Mouse (Mus musculus): ENCODE measurements at regions not wholly inside any gene's neighbourhood (a gene's known extent, or its start where the extent isn't known, plus 50 kb on each side); places are given as distances from the start of the nearest gene placed in this dataset.

- no peak overlapping the region for H3K4me2 ChIP-seq (ENCODE audit: low read depth, low read length, severe bottlenecking)
- DNase-seq (ENCODE audit: low spot score), result no peak
- WGBS, result 78% methylated on average over 1 of the region's 1 CpGs
- H3K27ac ChIP-seq (ENCODE audit: low read depth, low read length), result no peak overlapping the region
- H3K4me3 ChIP-seq (ENCODE audit: low read depth, low read length), result no peak overlapping the region
- H3K27me3 ChIP-seq (ENCODE audit: control insufficient read depth, insufficient read depth, low read length), result no peaks in the 10 kb centered on the region
- H3K9ac ChIP-seq (ENCODE audit: low read length), result no peak overlapping the region
- no peaks in the 10 kb centered on the region for H3K36me3 ChIP-seq (ENCODE audit: control insufficient read depth, insufficient read depth, low read length)
- no peaks in the 10 kb centered on the region for H3K9me3 ChIP-seq (ENCODE audit: control insufficient read depth, low read length)
- no peaks in the 10 kb centered on the region for H3K4me1 ChIP-seq (replicated peaks; ENCODE audit: control insufficient read depth, insufficient read depth, low read length)
- no peak for ATAC-seq (replicated peaks; ENCODE audit: low FRiP score)
These were observed 75.9 kb upstream of the Gm6657 start for GRCm38 (mm10) chr12:78118131-78118530.

GRCm38 (mm10) chr12:78119246-78119645, 74.8 kb upstream of the Gm6657 start:
- no peaks in the 10 kb centered on the region for H3K36me3 ChIP-seq (ENCODE audit: control insufficient read depth, insufficient read depth, low read length)
- 77% methylated on average over 2 of the region's 2 CpGs for WGBS
- ATAC-seq (replicated peaks; ENCODE audit: low FRiP score), result no peak

GRCm38 (mm10) chr12:78119855-78120254, 74.2 kb upstream of the Gm6657 start:
- no peak for ATAC-seq (replicated peaks; ENCODE audit: low FRiP score)
- H3K27ac ChIP-seq (ENCODE audit: low read depth, low read length), result no peak overlapping the region
- no peak overlapping the region for H3K4me3 ChIP-seq (ENCODE audit: low read depth, low read length)
- H3K27me3 ChIP-seq (ENCODE audit: control insufficient read depth, insufficient read depth, low read length), result no peaks in the 10 kb centered on the region
- no peaks in the 10 kb centered on the region for H3K36me3 ChIP-seq (ENCODE audit: control insufficient read depth, insufficient read depth, low read length)
- H3K4me1 ChIP-seq (replicated peaks; ENCODE audit: control insufficient read depth, insufficient read depth, low read length), result no peaks in the 10 kb centered on the region
- no peak overlapping the region for H3K9ac ChIP-seq (ENCODE audit: low read length)
- no peak for DNase-seq (ENCODE audit: low spot score)
- H3K9me3 ChIP-seq (ENCODE audit: control insufficient read depth, low read length), result no peaks in the 10 kb centered on the region
- 87% methylated on average over 5 of the region's 5 CpGs for WGBS
- H3K4me2 ChIP-seq (ENCODE audit: low read depth, low read length, severe bottlenecking), result no peak overlapping the region

More at GRCm38 (mm10) chr12:78119246-78119645, 74.8 kb upstream of the Gm6657 start:
- Histone ChIP-seq H3K27ac (ENCODE audit: low read depth, low read length) (no peak overlapping the region), H3K4me3 (ENCODE audit: low read depth, low read length) (no peak overlapping the region), H3K9me3 (ENCODE audit: control insufficient read depth, low read length) (no peaks in the 10 kb centered on the region), H3K4me1 (replicated peaks; ENCODE audit: control insufficient read depth, insufficient read depth, low read length) (no peaks in the 10 kb centered on the region), H3K9ac (ENCODE audit: low read length) (no peak overlapping the region), H3K27me3 (ENCODE audit: control insufficient read depth, insufficient read depth, low read length) (no peaks in the 10 kb centered on the region), H3K4me2 (ENCODE audit: low read depth, low read length, severe bottlenecking) (no peak overlapping the region)
- DNase-seq (ENCODE audit: low spot score), result no peak

DNA sequence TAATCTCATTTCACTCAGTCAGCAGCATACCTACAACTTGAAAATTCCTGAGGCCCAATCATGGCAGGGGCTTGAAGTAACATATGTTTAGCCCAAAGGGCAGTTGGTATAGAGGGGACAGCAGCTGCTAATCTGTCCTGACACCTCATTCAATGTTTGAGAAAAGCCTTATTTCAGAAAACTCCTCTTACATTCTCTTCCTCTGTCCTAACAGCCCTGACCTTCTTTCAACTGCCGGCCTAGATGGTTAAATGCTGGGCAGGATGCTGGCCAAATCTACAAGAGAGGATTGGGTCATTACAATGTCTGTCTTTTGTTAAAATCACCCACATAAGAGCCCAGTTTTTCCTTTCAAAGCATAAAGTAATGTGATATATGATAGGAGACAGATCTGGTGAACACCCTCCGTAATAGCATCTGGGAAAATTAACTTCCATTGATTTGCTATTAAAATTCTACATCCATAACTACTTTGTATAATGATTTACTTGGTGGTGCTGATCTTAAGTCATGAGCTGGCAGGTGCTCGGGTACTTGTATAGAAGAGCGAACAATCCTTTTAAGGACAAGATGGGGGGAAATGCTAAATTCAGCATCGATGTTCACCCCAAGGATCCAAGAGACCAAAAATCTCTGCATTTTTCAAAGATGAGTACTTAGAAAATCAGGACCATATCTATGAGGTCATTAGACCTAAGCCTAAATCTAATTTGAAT, 64.8 kb upstream of the Gm6657 start:
- Histone ChIP-seq H3K4me3 (ENCODE audit: low read depth, low read length) (no peak overlapping the region), H3K27ac (ENCODE audit: low read depth, low read length) (no peak overlapping the region), H3K9me3 (ENCODE audit: control insufficient read depth, low read length) (no peaks in the 10 kb centered on the region), H3K36me3 (ENCODE audit: control insufficient read depth, insufficient read depth, low read length) (no peaks in the 10 kb centered on the region), H3K9ac (ENCODE audit: low read length) (no peak overlapping the region), H3K4me2 (ENCODE audit: low read depth, low read length, severe bottlenecking) (no peak overlapping the region), H3K4me1 (replicated peaks; ENCODE audit: control insufficient read depth, insufficient read depth, low read length) (no peaks in the 10 kb centered on the region), H3K27me3 (ENCODE audit: control insufficient read depth, insufficient read depth, low read length) (no peaks in the 10 kb centered on the region)
- DNase-seq (ENCODE audit: low spot score) (no peak), ATAC-seq (replicated peaks; ENCODE audit: low FRiP score) (no peak)
- WGBS, result 85% methylated on average over 5 of the region's 5 CpGs

GRCm38 (mm10) chr12:78132016-78132797, 61.8 kb upstream of the Gm6657 start:
- H3K4me1 ChIP-seq (replicated peaks; ENCODE audit: control insufficient read depth, insufficient read depth, low read length), result no peaks in the 10 kb centered on the region
- ATAC-seq (replicated peaks; ENCODE audit: low FRiP score), result no peak
- no peak overlapping the region for H3K4me2 ChIP-seq (ENCODE audit: low read depth, low read length, severe bottlenecking)
- H3K9ac ChIP-seq (ENCODE audit: low read length), result no peak overlapping the region
- no peak for DNase-seq (ENCODE audit: low spot score)
- H3K27ac ChIP-seq (ENCODE audit: low read depth, low read length), result no peak overlapping the region
- no peaks in the 10 kb centered on the region for H3K36me3 ChIP-seq (ENCODE audit: control insufficient read depth, insufficient read depth, low read length)
- no peak overlapping the region for H3K4me3 ChIP-seq (ENCODE audit: low read depth, low read length)
- H3K9me3 ChIP-seq (ENCODE audit: control insufficient read depth, low read length), result no peaks in the 10 kb centered on the region
- H3K27me3 ChIP-seq (ENCODE audit: control insufficient read depth, insufficient read depth, low read length), result no peaks in the 10 kb centered on the region
- WGBS, result 83% methylated on average over 8 of the region's 8 CpGs

GRCm38 (mm10) chr12:78133341-78133740, 60.7 kb upstream of the Gm6657 start:
- Histone ChIP-seq H3K27ac (ENCODE audit: low read depth, low read length) (no peak overlapping the region), H3K9me3 (ENCODE audit: control insufficient read depth, low read length) (no peaks in the 10 kb centered on the region), H3K4me1 (replicated peaks; ENCODE audit: control insufficient read depth, insufficient read depth, low read length) (no peaks in the 10 kb centered on the region), H3K4me2 (ENCODE audit: low read depth, low read length, severe bottlenecking) (no peak overlapping the region), H3K36me3 (ENCODE audit: control insufficient read depth, insufficient read depth, low read length) (no peaks in the 10 kb centered on the region), H3K27me3 (ENCODE audit: control insufficient read depth, insufficient read depth, low read length) (no peaks in the 10 kb centered on the region), H3K4me3 (ENCODE audit: low read depth, low read length) (no peak overlapping the region), H3K9ac (ENCODE audit: low read length) (no peak overlapping the region)
- no peak for ATAC-seq (replicated peaks; ENCODE audit: low FRiP score)
- no peak for DNase-seq (ENCODE audit: low spot score)
- 77% methylated on average over 9 of the region's 9 CpGs for WGBS

DNA sequence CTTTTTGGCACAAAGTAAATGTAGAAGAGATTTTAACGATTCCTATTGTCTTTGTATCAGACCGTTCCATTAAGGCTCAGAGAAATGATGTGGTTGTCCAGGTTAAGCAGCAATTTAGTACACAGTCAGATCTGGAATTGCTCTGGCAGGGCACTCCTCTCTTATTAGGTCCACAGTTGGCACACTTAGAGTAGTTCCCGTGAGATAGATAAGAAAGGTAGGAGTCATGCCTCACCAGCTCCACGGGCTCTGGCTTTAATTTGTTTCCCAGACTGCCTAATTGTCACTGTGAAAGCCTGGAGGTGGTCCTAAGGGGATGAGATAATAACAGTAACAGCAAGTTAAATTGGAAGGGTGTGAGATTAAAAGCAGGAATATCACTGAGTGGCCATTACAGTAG, 60.1 kb upstream of the Gm6657 start:
- ATAC-seq (replicated peaks; ENCODE audit: low FRiP score), result no peak
- no peak overlapping the region for H3K27ac ChIP-seq (ENCODE audit: low read depth, low read length)
- no peak for DNase-seq (ENCODE audit: low spot score)
- no peaks in the 10 kb centered on the region for H3K4me1 ChIP-seq (replicated peaks; ENCODE audit: control insufficient read depth, insufficient read depth, low read length)
- WGBS, result 60% methylated on average over 4 of the region's 4 CpGs
- H3K27me3 ChIP-seq (ENCODE audit: control insufficient read depth, insufficient read depth, low read length), result no peaks in the 10 kb centered on the region
- H3K9me3 ChIP-seq (ENCODE audit: control insufficient read depth, low read length), result no peaks in the 10 kb centered on the region
- H3K9ac ChIP-seq (ENCODE audit: low read length), result no peak overlapping the region
- no peak overlapping the region for H3K4me2 ChIP-seq (ENCODE audit: low read depth, low read length, severe bottlenecking)
- H3K36me3 ChIP-seq (ENCODE audit: control insufficient read depth, insufficient read depth, low read length), result no peaks in the 10 kb centered on the region
- no peak overlapping the region for H3K4me3 ChIP-seq (ENCODE audit: low read depth, low read length)

DNA sequence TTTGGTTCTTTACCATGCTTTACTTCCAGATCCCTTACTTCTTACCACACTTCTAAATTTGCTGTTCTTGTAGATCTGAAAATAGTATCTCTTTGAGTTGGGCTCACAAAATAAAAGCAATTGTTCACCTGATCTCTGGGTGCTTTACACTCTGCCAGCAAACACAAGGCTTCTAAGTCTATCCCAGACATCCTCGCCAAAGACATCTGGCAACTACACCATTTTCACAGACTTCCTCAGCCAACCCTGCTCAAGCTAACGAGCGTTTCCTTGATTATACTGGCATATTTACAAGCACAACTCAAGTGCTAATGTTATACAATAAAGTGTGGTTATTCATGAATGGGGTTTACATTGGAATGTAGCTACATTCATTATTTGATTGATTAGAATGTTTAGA, 56.8 kb upstream of the Gm6657 start:
- no peak for ATAC-seq (replicated peaks; ENCODE audit: low FRiP score)

GRCm38 (mm10) chr12:78138467-78138866, 55.6 kb upstream of the Gm6657 start:
- no peak for ATAC-seq (replicated peaks; ENCODE audit: low FRiP score)
- WGBS, result 93% methylated on average over 1 of the region's 1 CpGs
- H3K9me3 ChIP-seq (ENCODE audit: control insufficient read depth, low read length), result no peaks in the 10 kb centered on the region

More for the DNA sequence above, 56.8 kb upstream of the Gm6657 start:
- Histone ChIP-seq H3K9ac (ENCODE audit: low read length) (no peak overlapping the region), H3K9me3 (ENCODE audit: control insufficient read depth, low read length) (no peaks in the 10 kb centered on the region), H3K4me2 (ENCODE audit: low read depth, low read length, severe bottlenecking) (no peak overlapping the region), H3K27ac (ENCODE audit: low read depth, low read length) (no peak overlapping the region), H3K36me3 (ENCODE audit: control insufficient read depth, insufficient read depth, low read length) (no peaks in the 10 kb centered on the region), H3K4me1 (replicated peaks; ENCODE audit: control insufficient read depth, insufficient read depth, low read length) (no peaks in the 10 kb centered on the region), H3K27me3 (ENCODE audit: control insufficient read depth, insufficient read depth, low read length) (no peaks in the 10 kb centered on the region), H3K4me3 (ENCODE audit: low read depth, low read length) (no peak overlapping the region)
- 76% methylated on average over 3 of the region's 3 CpGs for WGBS
- DNase-seq (ENCODE audit: low spot score), result no peak

More at GRCm38 (mm10) chr12:78138467-78138866, 55.6 kb upstream of the Gm6657 start:
- H3K36me3 ChIP-seq (ENCODE audit: control insufficient read depth, insufficient read depth, low read length), result no peaks in the 10 kb centered on the region
- no peaks in the 10 kb centered on the region for H3K27me3 ChIP-seq (ENCODE audit: control insufficient read depth, insufficient read depth, low read length)
- no peak for DNase-seq (ENCODE audit: low spot score)
- no peak overlapping the region for H3K9ac ChIP-seq (ENCODE audit: low read length)
- H3K4me1 ChIP-seq (replicated peaks; ENCODE audit: control insufficient read depth, insufficient read depth, low read length), result no peaks in the 10 kb centered on the region
- H3K27ac ChIP-seq (ENCODE audit: low read depth, low read length), result no peak overlapping the region
- no peak overlapping the region for H3K4me2 ChIP-seq (ENCODE audit: low read depth, low read length, severe bottlenecking)
- no peak overlapping the region for H3K4me3 ChIP-seq (ENCODE audit: low read depth, low read length)

All from forebrain, embryonic 11.5 days (tissue).